Mouse (Mus musculus): ENCODE measurements around the gene Armc7. TPM values are rescaled to one million over a fixed set of nuclear protein-coding genes. Genes with fewer than 3 reads are reported as not detected.

Armc7 gene
- polyA plus RNA-seq, 1 experiment from 2014 or later, result 9.0 TPM

DNA sequence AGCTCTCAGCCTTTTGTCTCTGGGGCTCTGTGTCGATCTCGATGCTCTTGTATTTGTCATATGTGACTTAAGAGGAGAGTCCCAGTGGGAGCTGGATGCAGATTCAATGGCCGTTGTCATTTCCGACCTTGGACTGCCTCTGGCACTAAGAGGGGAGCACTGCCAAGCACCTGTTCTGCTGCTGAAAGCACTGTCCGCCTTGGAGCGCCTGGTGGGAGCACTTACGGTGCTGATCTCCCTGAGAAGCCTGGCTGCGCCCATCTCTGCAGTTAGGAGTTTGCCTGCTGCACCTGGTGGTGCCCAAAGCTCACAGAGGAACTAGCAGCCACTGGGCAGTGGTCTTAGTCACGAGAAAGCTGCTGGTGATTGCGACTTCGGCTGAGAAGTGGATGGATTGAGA lies 7.8 kb downstream of the Armc7 start:
- DNase-seq (ENCODE audit: low spot score) (no peak), ATAC-seq (no peak)
- no peak overlapping the region for H3K9ac ChIP-seq (replicated peaks; ENCODE audit: low read depth)
- no peak overlapping the region for H3K4me2 ChIP-seq (replicated peaks; ENCODE audit: low read depth, low read length)
- H3K4me1 ChIP-seq (ENCODE audit: insufficient read depth, low read depth, low read length), result no peaks in the 10 kb centered on the region
- no peaks in the 10 kb centered on the region for H3K9me3 ChIP-seq (ENCODE audit: low read length)
- TF ChIP-seq CTCF (IDR thresholded peaks at IDR 0.05) (no peak), EP300 (IDR thresholded peaks at IDR 0.05) (no peak)
- 70% methylated on average over 11 of the region's 11 CpGs for whole genome bisulfite sequencing
- no peaks in the 10 kb centered on the region for H3K27me3 ChIP-seq (replicated peaks; ENCODE audit: insufficient read depth, low read length)
- H3K27ac ChIP-seq (ENCODE audit: low read length), result no peak overlapping the region
- no peaks in the 10 kb centered on the region for H3K36me3 ChIP-seq (ENCODE audit: insufficient read depth, low read length)
- H3K4me3 ChIP-seq (ENCODE audit: low read depth, low read length), result no peak overlapping the region

GRCm38 (mm10) chr11:115483726-115484125 lies 8.3 kb downstream of the Armc7 start:
- Histone ChIP-seq H3K27ac (ENCODE audit: low read length) (no peak overlapping the region), H3K27me3 (replicated peaks; ENCODE audit: insufficient read depth, low read length) (no peaks in the 10 kb centered on the region), H3K4me2 (replicated peaks; ENCODE audit: low read depth, low read length) (no peak overlapping the region), H3K4me1 (ENCODE audit: insufficient read depth, low read depth, low read length) (no peaks in the 10 kb centered on the region), H3K4me3 (ENCODE audit: low read depth, low read length) (no peak overlapping the region), H3K9me3 (ENCODE audit: low read length) (no peaks in the 10 kb centered on the region), H3K36me3 (ENCODE audit: insufficient read depth, low read length) (no peaks in the 10 kb centered on the region), H3K9ac (replicated peaks; ENCODE audit: low read depth) (no peak overlapping the region)
- ATAC-seq (no peak), DNase-seq (ENCODE audit: low spot score) (peak; percentile 69)
- TF ChIP-seq EP300 (IDR thresholded peaks at IDR 0.05) (no peak), CTCF (IDR thresholded peaks at IDR 0.05) (peak; percentile 95)
- 18% methylated on average over 6 of the region's 6 CpGs for WGBS

- TF ChIP-seq EP300 (IDR thresholded peaks at IDR 0.05) (no peak), CTCF (IDR thresholded peaks at IDR 0.05) (no peak)
- no peak overlapping the region for H3K4me3 ChIP-seq (ENCODE audit: low read depth, low read length)
- H3K27ac ChIP-seq (ENCODE audit: low read length), result no peak overlapping the region
- no peak for ATAC-seq
- H3K36me3 ChIP-seq (ENCODE audit: insufficient read depth, low read length), result 0 out of 2 replicates have a peak, but pooled peaks cover 6% of the 10 kb centered on the region
- no peaks in the 10 kb centered on the region for H3K4me1 ChIP-seq (ENCODE audit: insufficient read depth, low read depth, low read length)
- H3K9ac ChIP-seq (replicated peaks; ENCODE audit: low read depth), result no peak overlapping the region
- DNase-seq (ENCODE audit: low spot score), result no peak
- 65% methylated on average over 12 of the region's 12 CpGs for WGBS
- H3K9me3 ChIP-seq (ENCODE audit: low read length), result no peaks in the 10 kb centered on the region
- no peaks in the 10 kb centered on the region for H3K27me3 ChIP-seq (replicated peaks; ENCODE audit: insufficient read depth, low read length)
- H3K4me2 ChIP-seq (replicated peaks; ENCODE audit: low read depth, low read length), result no peak overlapping the region
Measured at GRCm38 (mm10) chr11:115485155-115485554, 9.7 kb downstream of the Armc7 start.

- WGBS, result 87% methylated on average over 19 of the region's 19 CpGs
- H3K36me3 ChIP-seq (ENCODE audit: insufficient read depth, low read length), result 0 out of 2 replicates have a peak, but pooled peaks cover 6% of the 10 kb centered on the region
- H3K4me3 ChIP-seq (ENCODE audit: low read depth, low read length), result no peak overlapping the region
- no peaks in the 10 kb centered on the region for H3K27me3 ChIP-seq (replicated peaks; ENCODE audit: insufficient read depth, low read length)
- TF ChIP-seq CTCF (IDR thresholded peaks at IDR 0.05) (no peak), EP300 (IDR thresholded peaks at IDR 0.05) (no peak)
- H3K4me1 ChIP-seq (ENCODE audit: insufficient read depth, low read depth, low read length), result peaks cover 11% of the 10 kb centered on the region; the same call in 1 of the 2 replicates
- DNase-seq (ENCODE audit: low spot score) (no peak), ATAC-seq (no peak)
- H3K4me2 ChIP-seq (replicated peaks; ENCODE audit: low read depth, low read length), result no peak overlapping the region
- no peak overlapping the region for H3K27ac ChIP-seq (ENCODE audit: low read length)
- no peaks in the 10 kb centered on the region for H3K9me3 ChIP-seq (ENCODE audit: low read length)
- no peak overlapping the region for H3K9ac ChIP-seq (replicated peaks; ENCODE audit: low read depth)
Measured at GRCm38 (mm10) chr11:115488551-115489104, 13.2 kb downstream of the Armc7 start.

GRCm38 (mm10) chr11:115490441-115491355 lies 15.2 kb downstream of the Armc7 start:
- Histone ChIP-seq H3K9ac (replicated peaks; ENCODE audit: low read depth) (peak overlapping the region; percentile 29; the same call in 1 of the 2 replicates), H3K27me3 (replicated peaks; ENCODE audit: insufficient read depth, low read length) (no peaks in the 10 kb centered on the region), H3K9me3 (ENCODE audit: low read length) (no peaks in the 10 kb centered on the region), H3K27ac (ENCODE audit: low read length) (no peak overlapping the region; the same call in 1 of the 2 replicates), H3K4me3 (ENCODE audit: low read depth, low read length) (peak overlapping the region; percentile 62), H3K36me3 (ENCODE audit: insufficient read depth, low read length) (0 out of 2 replicates have a peak, but pooled peaks cover 6% of the 10 kb centered on the region), H3K4me2 (replicated peaks; ENCODE audit: low read depth, low read length) (peak overlapping the region; percentile 79), H3K4me1 (ENCODE audit: insufficient read depth, low read depth, low read length) (peaks cover 11% of the 10 kb centered on the region; the same call in 1 of the 2 replicates)
- WGBS, result 22% methylated on average over 25 of the region's 25 CpGs
- no peak for TF ChIP-seq CTCF (IDR thresholded peaks at IDR 0.05)
- no peak for TF ChIP-seq EP300 (IDR thresholded peaks at IDR 0.05)
- ATAC-seq, result peak; percentile 3; the same call in 1 of the 2 replicates
- DNase-seq (ENCODE audit: low spot score), result no peak

Data from lung, postnatal 0 days (tissue).